Mouse (Mus musculus): ENCODE measurements at regions not wholly inside any gene's neighbourhood (a gene's known extent, or its start where the extent isn't known, plus 50 kb on each side); places are given as distances from the start of the nearest gene placed in this dataset.

DNA sequence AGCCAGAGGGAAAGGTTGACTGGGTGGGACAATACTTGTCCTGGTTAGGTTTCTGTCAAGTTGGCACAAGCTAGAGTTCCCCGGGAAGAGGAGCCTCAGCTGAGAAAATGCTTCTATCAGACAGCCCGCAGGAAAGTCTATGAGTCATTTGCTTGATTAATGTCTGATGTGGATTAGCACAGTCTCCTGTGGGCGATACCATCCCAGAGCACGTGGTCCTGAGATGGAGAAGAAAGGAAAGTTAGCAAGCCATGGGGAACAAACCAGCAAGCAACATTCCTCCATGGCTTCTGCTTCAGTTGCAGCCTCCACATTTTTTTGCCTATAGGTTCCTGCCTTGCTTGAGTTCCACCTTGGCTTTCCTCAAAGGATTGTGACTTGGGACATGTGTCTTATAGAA lies 121.8 kb downstream of the Rchy1 start:
- TF ChIP-seq CTCF (IDR thresholded peaks at IDR 0.05; ENCODE audit: low read depth): no peak
- TF ChIP-seq EP300 (IDR thresholded peaks at IDR 0.05; ENCODE audit: low read depth): no peak
